Mouse (Mus musculus) kidney, adult 11 months (tissue): Measurements from ENCODE around the gene Grip1.

Experiments
- DNase-seq: peaks from one replicate; pipeline ENCODE4 v3.0.0; 2022

The Grip1 gene

DNA sequence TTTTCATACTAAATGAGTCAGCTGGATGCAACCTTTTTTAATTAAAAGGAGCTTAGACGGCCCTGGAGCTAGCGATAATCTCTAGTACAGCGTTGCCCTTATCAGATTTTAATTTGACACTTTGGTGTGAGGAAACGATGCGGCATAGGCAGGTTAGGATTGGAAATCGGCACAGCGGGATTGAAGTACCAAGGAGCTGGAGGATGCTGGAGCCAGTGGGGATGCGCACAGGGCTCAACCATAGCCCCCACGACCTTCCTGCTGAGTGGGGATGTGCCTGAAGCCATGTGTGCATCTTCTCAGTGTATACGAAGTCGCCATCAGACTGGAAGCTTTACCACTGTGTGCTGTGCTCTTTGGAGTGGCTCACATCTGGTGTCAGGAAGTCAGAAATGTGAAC, 526.4 kb downstream of the Grip1 start:
- DNase-seq: no peak

DNA sequence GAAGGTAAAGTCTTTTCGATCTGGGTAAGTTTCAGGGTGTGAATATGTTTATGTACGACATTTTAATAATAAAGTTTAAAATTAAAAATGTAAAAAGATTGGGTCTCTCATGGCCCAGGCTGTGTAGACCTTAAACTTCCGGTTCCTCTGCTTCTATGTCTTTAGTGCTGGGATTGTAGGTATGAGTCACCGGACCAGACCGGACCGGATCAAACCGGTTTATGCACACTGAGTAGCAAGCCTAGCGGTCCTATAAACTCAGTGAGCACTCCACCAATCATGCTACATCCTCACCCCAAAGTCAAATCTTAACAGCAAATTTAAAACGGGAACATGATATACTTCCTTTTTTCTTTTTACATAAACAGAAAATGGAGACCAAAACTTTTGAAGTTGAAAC, 530.7 kb downstream of the Grip1 start:
- DNase-seq: no peak

DNA sequence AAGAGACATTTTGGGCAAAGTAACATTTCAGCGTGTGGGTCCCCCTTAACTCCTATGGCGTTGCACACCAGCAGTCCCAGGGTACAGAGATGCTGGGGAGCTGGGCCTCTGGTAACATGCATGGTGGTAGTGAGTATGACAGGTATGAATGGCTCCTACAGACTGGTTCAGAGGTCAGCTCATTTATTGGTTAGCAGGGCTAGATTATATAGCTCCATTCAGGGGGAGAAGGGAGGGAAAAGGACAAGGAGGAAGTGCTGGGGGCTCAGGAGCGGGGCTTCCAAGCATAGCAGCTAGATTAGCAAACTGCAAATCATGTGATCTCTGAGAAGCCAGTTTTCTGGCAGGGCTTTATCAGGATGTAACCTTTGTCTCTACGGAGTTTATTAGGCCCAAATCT, 544.8 kb downstream of the Grip1 start:
- DNase-seq: no peak

DNA sequence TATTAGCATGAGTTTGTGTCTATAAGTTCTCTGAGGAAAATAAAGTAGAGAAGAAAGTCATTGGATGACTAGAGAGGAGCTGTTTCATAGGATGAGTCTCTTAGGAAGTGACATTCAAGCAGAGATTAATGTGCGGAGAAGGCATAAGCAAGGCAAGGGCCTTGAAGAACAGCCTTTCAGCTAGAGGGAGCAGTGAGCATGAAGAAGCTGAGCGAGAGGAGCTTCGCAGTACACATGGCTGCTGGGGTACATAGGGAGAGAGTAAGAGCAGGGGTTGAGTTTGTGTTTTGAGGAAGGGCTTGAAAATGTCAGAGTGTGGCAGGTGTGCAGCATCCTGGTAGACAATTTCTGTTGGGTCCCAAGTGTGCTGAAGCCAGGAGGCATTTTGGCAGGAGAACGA, 548.5 kb downstream of the Grip1 start:
- no peak for DNase-seq

DNA sequence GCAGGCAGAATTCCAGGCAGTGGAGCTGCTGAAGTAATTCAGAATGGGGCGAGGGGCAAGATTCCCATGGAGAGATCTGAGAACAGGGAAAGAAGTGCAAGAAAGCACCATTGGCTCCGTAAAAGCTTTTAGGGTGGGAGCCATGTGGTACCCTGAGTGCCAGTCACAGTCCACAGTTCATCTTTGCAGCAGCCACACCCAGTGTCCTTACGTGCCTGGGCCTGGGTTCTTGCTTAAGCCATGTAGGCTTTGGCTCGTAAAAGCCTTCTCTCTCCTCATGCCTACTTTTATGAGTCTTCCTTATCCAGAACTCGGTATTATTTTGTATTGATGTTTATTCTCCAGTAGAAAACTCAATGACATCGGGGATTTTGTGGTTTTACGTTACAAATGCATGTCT, 550.5 kb downstream of the Grip1 start:
- no peak for DNase-seq

DNA sequence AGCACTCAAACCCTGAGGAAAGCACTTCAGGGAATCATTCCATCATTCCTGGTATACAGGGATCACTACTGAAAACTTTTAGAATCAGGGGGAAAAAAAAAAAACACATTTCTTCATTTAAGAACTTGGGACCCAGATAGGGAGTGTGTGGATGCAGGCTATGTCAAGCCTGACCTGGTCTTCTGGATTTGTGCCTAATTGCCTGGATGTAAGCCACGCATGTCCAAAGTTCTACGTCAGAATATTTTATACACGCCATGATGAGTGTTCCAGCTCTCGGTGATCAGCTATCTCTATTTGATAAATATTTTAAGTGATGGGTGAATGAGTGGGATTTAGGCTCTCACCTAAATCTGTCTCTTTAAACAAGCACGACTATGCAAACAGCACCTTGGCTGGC, 552.0 kb downstream of the Grip1 start:
- DNase-seq: no peak

DNA sequence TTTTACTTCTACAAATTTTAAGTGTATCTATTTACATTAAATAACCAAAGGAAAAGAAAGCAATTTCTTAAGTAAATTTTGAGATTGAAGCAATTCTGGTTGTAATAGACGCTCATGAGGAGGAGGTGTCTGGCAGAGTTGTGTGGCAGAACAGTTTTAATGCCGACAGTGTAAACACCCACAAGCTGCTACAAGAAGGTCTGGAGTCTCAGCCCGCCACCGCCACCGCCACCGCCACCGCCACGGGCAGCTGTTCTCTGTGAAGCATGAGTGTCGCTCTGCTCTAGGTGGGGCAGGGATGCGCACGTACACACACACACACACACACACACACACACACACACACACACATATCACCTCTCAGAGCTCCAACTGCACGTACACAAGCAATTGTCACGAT, 558.7 kb downstream of the Grip1 start:
- DNase-seq: no peak

DNA sequence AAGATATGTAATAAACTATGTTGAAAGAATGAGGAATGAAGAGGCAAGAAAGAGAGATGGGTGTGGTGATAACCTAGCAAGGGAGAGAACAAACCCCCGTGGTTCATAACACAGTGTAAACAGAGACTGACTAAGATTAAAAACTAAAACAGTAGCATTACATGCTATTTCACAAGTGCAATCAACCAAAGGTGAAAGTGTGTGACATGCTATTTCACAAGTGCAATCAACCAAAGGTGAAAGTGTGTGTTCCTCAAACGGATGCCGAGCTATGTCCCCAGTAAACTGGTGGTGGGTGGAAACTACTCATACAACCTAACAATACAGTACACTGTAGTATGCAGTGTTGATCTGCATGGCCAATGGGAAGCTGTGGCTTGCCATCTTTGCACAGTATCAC, 561.5 kb downstream of the Grip1 start:
- no peak for DNase-seq

DNA sequence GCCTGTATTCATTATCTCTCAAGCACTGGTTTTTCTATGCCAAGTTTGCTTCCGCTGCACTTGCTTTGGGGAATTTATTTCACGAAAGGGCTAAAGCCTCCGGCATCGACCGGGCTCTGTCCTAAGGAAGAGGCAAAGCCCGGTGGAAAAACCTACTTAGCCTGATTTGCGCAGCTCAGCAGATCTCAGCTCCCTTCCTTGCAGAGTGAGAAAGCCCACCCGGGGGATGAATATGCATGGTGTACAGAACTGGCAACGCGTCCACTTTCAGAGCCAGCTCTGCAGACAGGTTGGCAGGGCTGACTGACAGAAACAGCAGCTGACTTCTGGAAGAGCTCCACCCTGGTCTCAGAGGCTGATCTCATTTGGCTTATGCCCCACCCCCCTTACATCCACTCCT, 572.8 kb downstream of the Grip1 start:
- no peak for DNase-seq

DNA sequence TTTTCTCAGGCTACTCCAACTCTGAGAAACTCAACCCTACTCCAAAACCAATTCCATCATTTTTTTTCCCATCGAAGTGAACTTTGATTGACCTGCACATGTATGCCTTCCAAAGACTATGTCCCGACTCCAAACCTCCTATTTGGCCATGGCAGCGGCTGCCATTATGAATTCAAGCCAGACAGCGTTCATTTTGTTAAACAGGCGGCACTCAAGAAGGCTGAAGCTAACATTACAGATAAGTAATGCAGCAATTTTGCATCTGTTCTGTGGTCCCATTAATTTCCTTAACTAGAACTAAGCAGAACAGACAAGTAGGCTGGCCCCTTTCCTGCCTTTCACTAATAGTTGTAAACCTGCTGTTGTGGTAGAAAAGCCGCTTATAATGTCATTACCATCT, 577.3 kb downstream of the Grip1 start:
- DNase-seq: no peak

DNA sequence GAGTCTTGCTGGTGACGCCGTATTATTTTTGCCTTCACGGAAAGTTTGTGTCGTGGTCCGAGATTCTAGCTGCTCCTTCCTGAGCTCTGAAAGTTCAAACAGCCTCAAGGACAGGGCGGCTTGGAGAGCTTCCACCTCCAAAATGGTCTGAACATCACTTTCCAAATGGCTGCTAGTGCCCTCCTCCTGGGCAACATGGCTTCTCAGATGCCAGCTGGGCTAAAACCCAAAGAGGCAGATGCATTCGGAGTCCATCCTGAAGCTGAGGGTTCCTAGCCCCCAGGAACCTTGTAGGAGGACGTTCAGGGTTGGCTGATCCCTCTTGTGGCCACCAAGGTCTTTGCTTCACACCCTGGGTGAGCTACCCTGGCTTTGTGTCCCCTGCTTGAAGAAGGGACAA, 577.7 kb downstream of the Grip1 start:
- no peak for DNase-seq

DNA sequence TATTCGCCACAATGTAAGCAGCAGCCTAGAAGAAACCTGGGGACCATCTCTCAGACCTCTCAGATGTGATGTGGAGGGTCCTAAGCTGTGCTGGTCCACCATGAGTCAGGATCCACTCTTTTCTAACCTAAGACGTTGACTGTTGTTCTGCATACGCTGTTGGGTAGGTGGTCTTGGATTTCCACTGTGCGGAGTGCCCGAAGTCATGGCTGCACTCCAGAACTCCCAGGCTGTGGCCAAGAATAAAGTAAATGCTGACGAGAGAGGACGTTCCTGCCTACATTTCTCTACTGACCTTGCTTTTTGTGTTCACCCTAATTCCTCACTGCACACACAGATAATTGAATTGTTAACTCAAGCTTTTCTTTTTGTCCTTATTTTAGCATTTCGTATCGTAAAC, 580.2 kb downstream of the Grip1 start:
- DNase-seq: no peak

DNA sequence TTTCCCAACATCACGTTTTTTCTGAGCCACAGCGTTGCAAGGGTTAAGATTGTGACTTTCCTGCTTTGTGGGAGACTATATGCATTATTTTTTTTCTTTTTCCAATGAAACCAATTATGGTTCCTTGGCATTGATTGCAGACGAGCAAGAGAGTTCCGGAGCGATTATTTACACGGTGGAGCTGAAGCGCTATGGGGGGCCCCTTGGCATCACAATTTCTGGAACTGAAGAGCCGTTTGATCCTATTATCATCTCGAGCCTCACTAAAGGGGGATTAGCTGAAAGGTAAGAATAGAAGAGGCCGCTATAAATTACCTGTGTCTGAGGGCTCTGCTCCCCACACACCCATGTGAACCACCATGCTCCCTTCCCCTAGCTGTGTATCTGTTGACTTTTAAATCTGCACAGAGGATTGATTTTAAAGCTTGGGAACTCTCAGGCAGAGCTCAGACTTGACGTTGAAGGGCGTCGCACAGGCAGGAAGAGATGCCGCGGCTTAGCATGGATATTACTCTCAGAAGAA, 581.6 kb downstream of the Grip1 start:
- DNase-seq: no peak

DNA sequence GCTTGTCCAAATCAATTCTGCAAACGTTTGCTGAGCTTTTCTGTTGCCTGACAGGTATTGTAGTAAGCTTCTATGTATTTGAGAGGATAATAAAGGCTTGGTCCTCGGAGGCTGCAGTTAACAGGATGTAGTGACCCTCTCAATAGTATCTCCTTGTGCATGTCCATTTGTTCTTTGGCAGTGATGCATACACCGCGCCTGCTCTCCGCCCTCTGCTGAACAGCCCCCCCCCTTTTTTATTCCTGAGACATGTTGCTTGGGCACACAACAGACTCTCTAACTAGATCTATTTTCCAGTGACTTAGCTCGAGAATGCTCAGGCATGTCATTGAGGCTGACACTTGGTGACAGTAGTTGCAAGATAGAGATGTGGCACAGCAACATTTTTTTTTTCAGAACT, 582.2 kb downstream of the Grip1 start:
- no peak for DNase-seq

DNA sequence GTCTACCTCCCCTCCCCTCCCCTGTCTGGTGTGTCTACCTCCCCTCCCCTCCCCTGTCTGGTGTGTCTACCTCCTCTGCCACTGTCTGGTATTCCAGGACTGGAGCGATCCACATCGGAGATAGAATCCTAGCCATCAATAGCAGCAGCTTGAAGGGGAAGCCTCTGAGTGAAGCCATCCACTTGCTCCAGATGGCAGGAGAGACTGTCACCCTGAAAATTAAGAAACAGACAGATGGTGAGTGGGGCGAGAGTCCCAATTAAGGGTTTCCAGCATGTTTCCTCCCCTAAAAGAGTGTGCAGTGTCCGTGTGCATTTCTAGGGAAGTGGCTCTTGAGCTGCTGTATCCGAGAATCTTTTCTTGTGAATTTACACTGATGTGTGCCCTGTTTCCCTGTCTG, 584.6 kb downstream of the Grip1 start:
- no peak for DNase-seq

DNA sequence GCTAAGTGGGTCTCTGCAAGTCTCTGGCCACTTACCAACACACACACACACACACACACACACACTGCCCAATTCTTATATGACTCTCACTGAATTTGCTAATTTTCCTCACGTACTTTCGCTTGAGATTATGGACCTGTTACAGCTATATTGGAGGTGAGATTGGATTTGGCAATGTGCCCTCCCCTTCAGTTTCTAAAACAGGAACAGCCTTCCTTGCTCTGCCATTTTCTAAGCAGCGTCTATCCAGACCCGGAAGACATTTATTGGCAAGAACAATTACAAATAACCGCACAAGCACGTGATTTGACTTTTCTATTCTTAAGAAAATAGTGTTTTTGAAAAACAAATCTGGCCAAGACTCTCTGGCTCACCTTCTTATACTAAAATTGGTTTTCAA, 590.6 kb downstream of the Grip1 start:
- DNase-seq: no peak

DNA sequence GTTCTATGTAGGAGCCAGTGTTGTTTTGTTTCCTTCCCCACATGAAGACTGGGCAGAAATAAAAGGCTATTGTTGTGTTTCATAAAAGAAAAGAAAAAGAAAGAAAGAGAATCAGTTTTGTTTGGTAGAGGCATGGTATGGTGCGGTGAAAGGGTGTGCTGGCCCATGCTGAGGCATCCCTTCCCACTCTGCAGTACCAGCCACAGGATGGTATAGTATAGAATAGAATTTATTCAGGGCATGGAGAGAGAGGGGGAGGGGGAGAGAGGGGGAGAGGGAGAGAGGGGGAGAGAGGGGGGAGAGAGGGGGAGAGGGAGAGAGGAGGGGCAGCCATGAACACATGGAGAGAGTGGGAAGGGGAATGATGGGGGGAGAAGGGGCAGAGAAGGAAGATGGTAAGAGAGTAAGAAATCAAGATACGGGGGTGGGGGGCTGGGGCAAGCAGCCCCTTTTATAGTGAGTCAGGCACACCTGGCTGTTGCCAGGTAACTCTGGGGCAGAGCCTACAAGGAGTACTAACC, 591.1 kb downstream of the Grip1 start:
- no peak for DNase-seq

DNA sequence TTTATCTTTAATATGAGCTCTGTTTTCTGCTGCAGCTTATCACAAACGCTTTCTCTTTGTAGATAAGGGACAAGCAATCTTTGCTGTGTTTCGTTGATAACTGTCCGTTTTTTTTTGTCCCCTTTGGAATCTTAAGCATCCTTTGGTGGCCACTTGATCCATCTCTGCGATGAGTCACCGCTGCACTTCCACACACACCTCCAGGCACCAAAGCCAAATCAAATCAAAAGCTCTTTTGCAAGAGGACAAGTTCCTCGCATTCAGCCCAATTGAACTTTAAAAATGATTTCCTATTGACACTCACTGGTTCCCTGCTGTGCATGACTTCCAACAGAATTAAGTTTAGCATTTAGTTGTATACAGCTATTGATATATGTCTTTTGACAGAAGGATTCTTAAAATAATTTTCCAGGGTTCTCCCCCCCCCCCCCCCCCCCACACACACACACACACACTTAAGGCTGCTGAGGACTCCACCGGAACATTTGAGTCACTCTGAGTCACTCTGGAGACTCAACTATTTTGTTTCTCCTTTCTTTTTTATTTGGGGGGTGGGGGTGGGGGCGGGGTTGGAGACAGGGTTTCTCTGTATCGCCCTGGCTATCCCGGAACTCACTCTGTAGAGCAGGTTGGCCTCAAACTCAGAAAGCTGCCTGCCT, 607.1 kb downstream of the Grip1 start:
- no peak for DNase-seq

DNA sequence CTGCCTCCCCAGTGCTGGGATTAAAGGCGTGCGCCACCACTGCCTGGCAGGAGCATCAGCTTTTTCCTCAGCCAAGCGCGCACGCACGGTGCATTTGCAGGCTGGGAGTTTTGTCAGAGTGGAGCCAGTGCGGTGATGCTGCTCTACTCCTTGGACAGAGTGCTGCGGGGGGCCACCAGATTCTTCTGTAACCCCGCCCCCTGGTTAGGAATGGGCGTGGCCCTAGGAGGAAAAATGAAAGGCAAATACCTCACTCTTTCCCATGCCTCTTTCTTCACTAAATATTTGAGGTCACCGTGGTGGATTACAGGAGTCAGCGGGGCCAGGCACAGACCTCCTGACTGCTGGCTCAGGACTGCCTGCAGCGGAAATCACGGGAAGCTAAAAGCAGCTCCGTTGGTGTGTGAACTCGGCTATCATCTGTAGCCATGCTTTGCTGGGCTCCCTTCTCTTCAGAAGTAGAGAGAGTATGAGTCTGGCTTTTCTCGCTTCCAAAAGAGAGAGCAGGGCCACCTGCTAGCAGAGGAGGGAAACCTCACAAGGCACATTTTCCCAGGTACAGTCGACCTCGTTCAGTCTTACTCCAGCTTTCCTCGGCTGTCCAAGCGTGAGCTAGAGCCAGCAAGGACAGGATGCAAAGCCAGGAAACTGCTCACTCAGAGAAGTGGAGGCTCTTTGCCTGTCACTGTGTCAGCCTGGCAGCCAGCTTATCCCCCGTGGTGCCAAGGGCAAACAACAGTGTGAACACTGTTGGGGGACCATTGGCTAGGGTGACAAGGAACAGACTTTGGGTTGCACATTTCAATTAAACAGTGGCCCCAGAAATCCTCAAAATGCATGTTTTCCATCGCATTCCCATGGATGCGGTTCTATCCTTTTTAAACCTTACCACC, 607.9 kb downstream of the Grip1 start:
- no peak for DNase-seq

DNA sequence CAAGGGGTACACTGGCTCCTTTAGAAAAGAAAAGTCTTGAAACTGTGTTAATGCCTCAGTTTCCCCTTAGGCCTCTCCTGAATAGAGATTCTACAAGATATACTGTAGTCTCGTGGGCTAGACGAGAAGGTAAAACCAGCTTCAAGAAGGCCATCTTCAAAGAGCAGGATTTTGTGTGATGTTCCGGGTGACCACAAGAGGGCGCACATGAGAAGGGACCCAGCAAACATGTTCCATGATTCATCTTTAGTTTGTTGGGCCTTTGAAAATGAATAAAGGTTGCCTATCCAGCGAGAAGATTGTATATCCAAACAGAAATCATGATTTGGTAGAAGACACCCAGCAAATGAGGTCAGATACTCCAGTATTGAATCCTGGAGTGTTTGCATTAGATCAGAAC, 610.8 kb downstream of the Grip1 start:
- DNase-seq: peak; percentile 19

DNA sequence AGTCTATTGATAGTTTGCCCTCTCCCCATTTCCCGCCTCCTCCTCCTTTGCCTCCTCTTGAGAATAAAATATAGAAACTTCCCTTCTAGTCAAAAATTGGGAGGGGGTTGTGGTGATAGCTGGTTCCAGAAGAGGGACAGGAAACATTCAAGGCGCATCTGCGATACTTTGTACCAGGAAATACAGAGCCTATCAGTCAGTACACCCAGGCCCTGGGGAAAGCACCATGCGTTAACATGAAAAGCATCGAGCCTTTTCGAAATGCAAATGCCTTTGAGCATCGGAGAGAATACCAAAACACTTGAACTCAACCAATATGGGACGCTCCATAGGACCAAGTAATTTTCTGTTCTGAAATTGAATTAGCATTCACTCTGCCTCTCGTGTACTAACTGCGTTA, 612.7 kb downstream of the Grip1 start:
- no peak for DNase-seq

DNA sequence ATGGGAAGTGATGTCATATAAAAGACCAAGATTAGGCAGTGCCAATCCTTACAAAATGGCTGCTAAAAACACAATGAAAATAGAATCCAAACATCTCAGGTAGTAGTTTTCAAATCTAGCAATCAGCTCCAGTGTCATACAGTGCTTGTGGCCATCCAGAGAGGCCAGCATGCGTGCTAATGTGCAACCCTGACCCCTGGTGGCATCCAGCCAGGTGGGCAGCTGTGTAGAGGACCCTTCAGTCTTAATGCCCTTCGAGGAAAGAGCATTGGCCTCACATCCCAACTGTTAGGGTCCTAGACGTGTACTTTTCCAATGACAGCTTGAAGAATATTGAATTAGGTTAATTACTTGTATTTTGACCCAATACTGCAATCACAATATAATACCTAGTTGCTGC, 624.2 kb downstream of the Grip1 start:
- no peak for DNase-seq

DNA sequence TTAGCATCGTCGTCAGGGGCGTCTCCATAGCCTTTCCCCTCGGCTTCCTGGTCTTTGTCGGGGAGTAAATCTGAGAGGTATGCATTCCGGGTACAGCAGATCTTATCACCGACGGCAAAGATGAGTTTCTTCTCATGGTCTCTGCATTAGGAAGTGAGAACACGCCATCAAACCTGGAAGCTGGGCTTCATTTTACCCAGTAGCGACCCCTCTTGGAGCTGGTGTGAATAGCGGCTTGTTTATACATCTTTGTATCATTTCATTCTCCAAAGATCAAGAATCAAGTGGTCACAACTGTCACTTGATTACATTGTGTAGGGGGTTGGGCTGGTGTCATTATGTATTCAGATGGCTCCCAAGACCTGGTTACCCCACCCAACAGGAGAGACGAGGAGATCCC, 638.9 kb downstream of the Grip1 start:
- no peak for DNase-seq

DNA sequence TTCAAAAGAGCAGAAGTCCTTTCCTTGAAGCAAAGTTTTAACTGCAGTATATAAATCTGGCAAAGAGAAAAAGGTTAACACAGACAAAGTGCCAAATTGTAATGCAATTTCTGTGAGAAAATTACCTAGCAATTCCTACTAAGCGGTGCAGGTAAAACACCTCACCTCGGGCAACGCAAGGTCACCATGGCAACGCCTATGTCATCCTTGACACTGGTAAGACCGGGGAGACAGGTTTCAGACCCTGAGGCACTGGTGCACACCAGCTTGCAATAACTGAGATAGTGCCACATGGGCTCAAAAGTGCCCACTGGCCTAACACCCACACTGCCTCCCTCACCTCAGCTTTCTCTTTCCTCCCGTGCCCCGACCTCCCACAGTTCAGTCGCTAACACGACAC, 641.5 kb downstream of the Grip1 start:
- DNase-seq: no peak
